ENCODE assay signal across 11 mouse cellular contexts in the genomic region with DNA sequence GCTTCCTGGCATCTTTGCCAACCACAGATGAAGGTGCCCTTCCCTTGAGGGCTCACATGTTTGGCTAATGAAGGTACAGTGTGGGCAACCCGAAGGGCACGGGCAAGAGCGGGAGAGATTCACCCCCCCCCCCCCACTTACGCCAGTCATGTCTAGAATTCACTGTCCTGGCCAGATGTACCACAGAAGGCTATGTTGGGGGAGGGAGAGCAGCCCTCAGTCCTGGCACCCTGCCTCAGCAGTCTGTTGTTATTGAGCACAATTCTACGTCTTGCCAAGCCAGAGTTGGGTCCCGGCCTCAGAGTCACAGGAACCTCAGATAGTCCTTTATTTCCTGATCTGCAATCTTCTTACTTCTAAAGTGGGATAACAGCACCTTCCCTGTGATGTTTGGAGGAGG.
DNase-seq lines count a peak whose midpoint lies in the region; ATAC-seq lines count a peak whose summit lies in the region.
"Had no signal": no experiment of that assay in that cellular context is flagged by ENCODE, and none has a peak within 500 bp of the region (broad histone marks: within the 10 kb centered on the region; RNA-seq: fewer than 3 reads in every experiment).

No protein-coding gene starts in this region.

- H3K4me1 ChIP-seq in heart, embryonic 10.5 days = peaks cover 15% of the 10 kb centered on the region; the same call in 1 of the 2 replicates
- no peaks in the 10 kb centered on the region for H3K4me1 ChIP-seq in kidney, embryonic 16.5 days (ENCODE audit: insufficient read depth, low read length)
- H3K4me1 ChIP-seq: liver, embryonic 13.5 days had no signal

- H3K36me3 ChIP-seq in heart, embryonic 10.5 days = no peaks in the 10 kb centered on the region
- H3K36me3 ChIP-seq in kidney, embryonic 16.5 days (ENCODE audit: insufficient read depth, low read length) = no peaks in the 10 kb centered on the region
- H3K36me3 ChIP-seq: liver, embryonic 13.5 days had no signal

- DNase-seq in heart, adult 11 months = peak; percentile 97
- DNase-seq in heart, embryonic 10.5 days (ENCODE audit: low spot score) = no peak
- peak; percentile 45 for DNase-seq in urinary bladder, postnatal 14 days (ENCODE audit: low spot score)
- DNase-seq in urinary bladder, postnatal 25 days (ENCODE audit: low spot score) = no peak
- DNase-seq in heart, postnatal 10 days = peak; percentile 82 to 88
- no peak for DNase-seq in liver
- no peak for DNase-seq in spleen, postnatal 36 days (ENCODE audit: low spot score in 2 of 2)
- DNase-seq: kidney, postnatal 14 days; liver, embryonic 13.5 days had no signal

- intact Hi-C loops in heart, postnatal 10 days (cut with DNase I) = no loop called here

- 88% methylated on average over 6 of the region's 6 CpGs for WGBS in heart, embryonic 10.5 days
- WGBS in kidney, embryonic 16.5 days = 91% methylated on average over 6 of the region's 6 CpGs

- no peak overlapping the region for H3K4me2 ChIP-seq in kidney, embryonic 16.5 days (replicated peaks; ENCODE audit: low read depth, low read length)
- H3K4me2 ChIP-seq: liver, embryonic 13.5 days had no signal

- H3K4me3 ChIP-seq in heart, embryonic 10.5 days = no peak overlapping the region
- no peak overlapping the region for H3K4me3 ChIP-seq in kidney, embryonic 16.5 days (ENCODE audit: low read length)
- H3K4me3 ChIP-seq: erythroblast, embryonic 14.5 days; liver, embryonic 13.5 days had no signal

- H3K27me3 ChIP-seq in heart, embryonic 10.5 days (ENCODE audit: insufficient read depth, poor library complexity, severe bottlenecking) = no peaks in the 10 kb centered on the region
- no peaks in the 10 kb centered on the region for H3K27me3 ChIP-seq in kidney, embryonic 16.5 days (ENCODE audit: insufficient read depth, low read length)

- H3K9ac ChIP-seq in kidney, embryonic 16.5 days (replicated peaks; ENCODE audit: low read length) = no peak overlapping the region
- H3K9ac ChIP-seq: liver, embryonic 13.5 days had no signal

- no peak overlapping the region for H3K27ac ChIP-seq in heart, embryonic 10.5 days
- no peak overlapping the region for H3K27ac ChIP-seq in kidney, embryonic 16.5 days (ENCODE audit: low read length)
- H3K27ac ChIP-seq: liver, embryonic 13.5 days had no signal

- no peaks in the 10 kb centered on the region for H3K9me3 ChIP-seq in heart, embryonic 10.5 days
- no peaks in the 10 kb centered on the region for H3K9me3 ChIP-seq in kidney, embryonic 16.5 days (ENCODE audit: low read length)
- H3K9me3 ChIP-seq: liver, embryonic 13.5 days had no signal

- ATAC-seq in kidney, embryonic 16.5 days (ENCODE audit: low FRiP score, low TSS enrichment) = no peak

Comparison
In these comparisons a context has a peak if more than half of its experiments do, and no peak if none do; other contexts are left out.
1. DNase-seq: peak in heart, adult 11 months (single experiment), urinary bladder, postnatal 14 days (single experiment) and heart, postnatal 10 days (2 of 2); none in heart, embryonic 10.5 days (single experiment), urinary bladder, postnatal 25 days (single experiment), liver (single experiment) and spleen, postnatal 36 days (0 of 2).